Comparison of ENCODE assay signal across 8 mouse cellular contexts in genomic region chrX:120290011-120290899, GRCm38 (mm10). TPM values are rescaled to one million over a fixed set of nuclear protein-coding genes. Genes with fewer than 3 reads are reported as not detected.
DNase-seq lines count a peak whose midpoint lies in the region; ATAC-seq and TF ChIP-seq lines count a peak whose summit lies in the region.

TSS of gene Pcdh11x (plus strand) at chrX:120290259.

- peak within 1 kb of the TSS; percentile 49 for H3K4me3 ChIP-seq in lung, embryonic 16.5 days (ENCODE audit: low read length)
- H3K4me3 ChIP-seq in lung, adult 2 months (replicated peaks; ENCODE audit: extremely low read depth, low read depth, low read length), result no peak within 1 kb of the TSS
- peak within 1 kb of the TSS; percentile 54 for H3K4me3 ChIP-seq in hindbrain, embryonic 10.5 days
- H3K4me3 ChIP-seq in midbrain, embryonic 10.5 days, result peak within 1 kb of the TSS; percentile 58
- peak within 1 kb of the TSS; percentile 44 for H3K4me3 ChIP-seq in stomach, postnatal 0 days (ENCODE audit: low read depth, low read length)

- H3K9ac ChIP-seq in lung, embryonic 16.5 days (ENCODE audit: low read length), result peak within 1 kb of the TSS; percentile 49
- peak within 1 kb of the TSS; percentile 38; the same call in 1 of the 2 replicates for H3K9ac ChIP-seq in stomach, postnatal 0 days (ENCODE audit: low read length)

- no peak for TF ChIP-seq POLR2A in lung, adult 2 months (IDR thresholded peaks at IDR 0.05; ENCODE audit: borderline replicate concordance, extremely low read depth, low read depth, low read length)

- no peak within 1 kb of the TSS for H3K27ac ChIP-seq in lung, embryonic 16.5 days (ENCODE audit: low read length)
- peak within 1 kb of the TSS; percentile 62 for H3K27ac ChIP-seq in hindbrain, embryonic 10.5 days
- peak within 1 kb of the TSS; percentile 7; the same call in 1 of the 2 replicates for H3K27ac ChIP-seq in midbrain, embryonic 10.5 days (replicated peaks)
- no peak within 1 kb of the TSS for H3K27ac ChIP-seq in stomach, postnatal 0 days (replicated peaks)

- peak within 1 kb of the TSS; percentile 61 for H3K4me2 ChIP-seq in lung, embryonic 16.5 days (ENCODE audit: low read depth, low read length)
- peak within 1 kb of the TSS; percentile 58 for H3K4me2 ChIP-seq in stomach, postnatal 0 days (replicated peaks; ENCODE audit: low read depth)

- no peak for TF ChIP-seq EP300 in stomach, postnatal 0 days (optimal IDR thresholded peaks at IDR 0.05)

- TF ChIP-seq CTCF in lung, adult 2 months (IDR thresholded peaks at IDR 0.05; ENCODE audit: insufficient read depth, low read length), result no peak
- no peak; the same call in 1 of the 2 replicates for TF ChIP-seq CTCF in stomach, postnatal 0 days (IDR thresholded peaks at IDR 0.05; ENCODE audit: low read depth)

- DNase-seq in lung, adult 2 months, result no peak
- DNase-seq in embryo, embryonic 9.5 days (ENCODE audit: extremely low spot score), result peak; percentile 60
- DNase-seq in hindbrain, embryonic 10.5 days (ENCODE audit: low spot score), result peak; percentile 65
- DNase-seq in layer of hippocampus, postnatal 25 days (ENCODE audit: extremely low spot score in 1 of 2, low spot score in 1 of 2), result peak; percentile 19 to 51
- peak; percentile 68 for DNase-seq in midbrain, embryonic 10.5 days (ENCODE audit: low spot score)
- DNase-seq in stomach, postnatal 0 days (ENCODE audit: low spot score), result peak; percentile 19
- DNase-seq in urinary bladder, postnatal 25 days (ENCODE audit: low spot score), result no peak

- H3K9me3 ChIP-seq in lung, embryonic 16.5 days (ENCODE audit: control insufficient read depth, low read length), result no peaks in the 10 kb centered on the region
- H3K9me3 ChIP-seq in hindbrain, embryonic 10.5 days, result no peaks in the 10 kb centered on the region
- H3K9me3 ChIP-seq in midbrain, embryonic 10.5 days (replicated peaks), result no peaks in the 10 kb centered on the region
- H3K9me3 ChIP-seq in stomach, postnatal 0 days (ENCODE audit: control insufficient read depth, low read length), result no peaks in the 10 kb centered on the region

- peaks cover 9% of the 10 kb centered on the region for H3K27me3 ChIP-seq in lung, embryonic 16.5 days (ENCODE audit: control insufficient read depth, insufficient read depth, low read depth, low read length)
- peaks cover 5% of the 10 kb centered on the region; the same call in 1 of the 2 replicates for H3K27me3 ChIP-seq in hindbrain, embryonic 10.5 days (ENCODE audit: insufficient read depth, poor library complexity, severe bottlenecking)
- peaks cover 11% of the 10 kb centered on the region; the same call in 1 of the 2 replicates for H3K27me3 ChIP-seq in midbrain, embryonic 10.5 days (ENCODE audit: low read depth, poor library complexity, severe bottlenecking)
- no peaks in the 10 kb centered on the region for H3K27me3 ChIP-seq in stomach, postnatal 0 days (ENCODE audit: control insufficient read depth, insufficient read depth, low read length)

- H3K4me1 ChIP-seq in lung, embryonic 16.5 days (replicated peaks; ENCODE audit: control insufficient read depth, insufficient read depth, low read length), result no peaks in the 10 kb centered on the region
- no peaks in the 10 kb centered on the region for H3K4me1 ChIP-seq in lung, adult 2 months (ENCODE audit: control insufficient read depth, insufficient read depth, low read length)
- H3K4me1 ChIP-seq in hindbrain, embryonic 10.5 days (replicated peaks), result 0 out of 2 replicates have a peak, but pooled peaks cover 3% of the 10 kb centered on the region
- peaks cover 3% of the 10 kb centered on the region; the same call in 1 of the 2 replicates for H3K4me1 ChIP-seq in midbrain, embryonic 10.5 days
- H3K4me1 ChIP-seq in stomach, postnatal 0 days (replicated peaks; ENCODE audit: control insufficient read depth, insufficient read depth), result no peaks in the 10 kb centered on the region

- 7% methylated on average over 31 of the region's 40 CpGs for WGBS in lung, embryonic 16.5 days
- 13% methylated on average over 38 of the region's 40 CpGs for WGBS in lung, adult 2 months
- 11% methylated on average over 37 of the region's 40 CpGs for WGBS in hindbrain, embryonic 10.5 days
- WGBS in midbrain, embryonic 10.5 days, result 14% methylated on average over 38 of the region's 40 CpGs
- WGBS in stomach, postnatal 0 days, result 6% methylated on average over 31 of the region's 40 CpGs

- H3K36me3 ChIP-seq in lung, embryonic 16.5 days (ENCODE audit: control insufficient read depth, insufficient read depth, low read length), result no peaks in the 10 kb centered on the region
- no peaks in the 10 kb centered on the region for H3K36me3 ChIP-seq in hindbrain, embryonic 10.5 days
- no peaks in the 10 kb centered on the region for H3K36me3 ChIP-seq in midbrain, embryonic 10.5 days
- H3K36me3 ChIP-seq in stomach, postnatal 0 days (ENCODE audit: control insufficient read depth, insufficient read depth, low read length), result no peaks in the 10 kb centered on the region

- peak; percentile 93 for ATAC-seq in lung, embryonic 16.5 days (ENCODE audit: low read depth)
- peak; percentile 49; the same call in 1 of the 2 replicates for ATAC-seq in stomach, postnatal 0 days (ENCODE audit: low FRiP score, low TSS enrichment)

RNA-seq across cellular contexts. Expression of gene Pcdh11x, which starts in this region (rescaled TPM):
- 2.0 TPM in 2 replicates for polyA plus RNA-seq in lung, embryonic 16.5 days (2015; fragmentation: Nextera tagmentation; extraction: Ambion mirVana)
- 0.10 and 0.11 TPM in 2 replicates for polyA plus RNA-seq in lung, adult 2 months (2012; rRNA removed)
- polyA plus RNA-seq in hindbrain, embryonic 10.5 days (2016; fragmentation: Nextera tagmentation; extraction: Ambion mirVana), result 1.9 and 3.5 TPM in 2 replicates
- 1 to 10 TPM; 7.1 to 8.9 TPM for total RNA-seq in layer of hippocampus, postnatal 25 days (2021)
- polyA plus RNA-seq in midbrain, embryonic 10.5 days (2016; fragmentation: Nextera tagmentation; extraction: Ambion mirVana), result 2.0 and 3.1 TPM in 2 replicates
- polyA plus RNA-seq in stomach, postnatal 0 days (2015; fragmentation: Nextera tagmentation; extraction: Ambion mirVana), result 0.89 and 1.3 TPM in 2 replicates

Comparison
In these comparisons a context has a peak if more than half of its experiments do, and no peak if none do; other contexts are left out.
1. H3K27ac ChIP-seq: peak in hindbrain, embryonic 10.5 days (single experiment) and midbrain, embryonic 10.5 days (single experiment); none in lung, embryonic 16.5 days (single experiment) and stomach, postnatal 0 days (single experiment).
2. DNase-seq: peak in embryo, embryonic 9.5 days (single experiment), hindbrain, embryonic 10.5 days (single experiment), layer of hippocampus, postnatal 25 days (2 of 2), midbrain, embryonic 10.5 days (single experiment) and stomach, postnatal 0 days (single experiment); none in lung, adult 2 months (single experiment) and urinary bladder, postnatal 25 days (single experiment).